Mouse (Mus musculus): ENCODE measurements around the gene Ift80.
"Not testable (repeated sequence)": the region's sequence is repeated elsewhere in the genome, so short reads cannot be mapped to it uniquely, and the experiment has no call there.

Ift80 gene

GRCm38 (mm10) chr3:68935498-68935897 lies 68.9 kb downstream of the Ift80 start:
- DNase-seq (ENCODE audit: low spot score in 2 of 2): no peak

- DNase-seq (ENCODE audit: low spot score in 2 of 2): no peak
Measured at GRCm38 (mm10) chr3:68934259-68934658, 70.1 kb downstream of the Ift80 start.

GRCm38 (mm10) chr3:68928619-68929018 lies 75.8 kb downstream of the Ift80 start:
- DNase-seq (ENCODE audit: low spot score in 2 of 2): no peak

GRCm38 (mm10) chr3:68907509-68907908 lies 96.9 kb downstream of the Ift80 start:
- no peak for DNase-seq (ENCODE audit: low spot score in 2 of 2)

DNA sequence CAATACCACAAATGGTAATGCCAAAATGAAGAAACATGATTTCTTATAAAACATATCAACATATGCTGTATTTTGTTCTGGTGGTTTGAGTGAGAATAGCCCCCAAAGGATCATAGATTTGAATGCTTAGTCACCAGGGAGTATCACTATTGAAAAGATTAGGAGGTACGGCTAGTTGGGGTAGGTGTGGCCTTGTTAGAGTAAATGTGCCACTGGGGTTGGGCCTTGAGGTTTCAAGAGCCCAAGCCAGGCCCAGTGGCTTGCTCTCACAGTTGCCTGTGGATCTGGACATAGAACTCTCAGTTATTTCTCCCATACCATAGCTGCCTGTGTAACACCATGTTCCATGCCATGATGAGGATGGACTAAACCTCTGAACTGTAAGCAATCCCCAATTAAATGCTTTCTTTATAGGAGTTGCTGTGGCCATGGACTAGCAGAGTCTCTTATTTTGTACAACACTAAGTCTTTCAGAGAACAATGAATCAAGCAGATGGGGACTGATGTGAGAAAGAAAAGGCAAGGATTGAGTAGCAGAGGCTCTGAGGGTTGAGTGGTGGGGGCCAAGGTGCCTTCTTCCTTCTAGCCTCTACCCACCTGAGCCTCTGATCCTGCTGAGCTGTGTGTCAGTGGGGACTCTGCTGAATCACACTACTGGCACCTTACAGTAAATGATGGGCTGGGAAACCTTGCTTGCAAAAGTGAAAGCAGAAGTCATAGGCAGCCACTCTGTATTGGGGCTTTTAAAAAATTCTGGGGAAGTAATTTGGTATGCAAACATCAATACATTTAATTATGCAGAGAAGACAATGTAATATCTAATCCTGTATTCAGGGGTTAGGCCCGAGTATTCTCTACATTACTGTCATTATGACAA lies 99.2 kb downstream of the Ift80 start:
- DNase-seq (ENCODE audit: low spot score in 2 of 2): no peak

GRCm38 (mm10) chr3:68902636-68903035 lies 101.7 kb downstream of the Ift80 start:
- not testable (repeated sequence) for DNase-seq (ENCODE audit: low spot score in 2 of 2)

DNA sequence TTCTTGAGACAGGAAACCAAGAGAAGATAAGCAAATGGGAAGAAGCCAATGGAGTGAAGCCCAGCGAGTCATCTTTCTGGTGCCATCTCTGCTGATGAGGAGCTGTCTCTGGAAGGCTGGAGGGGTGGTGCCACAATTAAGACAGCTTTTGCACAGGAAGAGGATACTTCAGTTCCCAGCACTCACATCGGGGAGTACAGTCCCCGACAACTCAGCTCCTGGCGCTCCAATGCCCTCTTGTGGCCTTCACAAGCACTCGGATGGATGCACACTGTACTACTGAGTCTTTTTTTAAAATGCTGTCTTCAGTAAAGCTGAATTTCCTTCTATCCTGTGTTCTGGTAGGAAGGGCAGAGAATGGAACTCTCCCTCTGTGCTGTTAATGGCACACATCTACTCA lies 107.2 kb downstream of the Ift80 start:
- no peak for DNase-seq (ENCODE audit: low spot score in 2 of 2)

DNA sequence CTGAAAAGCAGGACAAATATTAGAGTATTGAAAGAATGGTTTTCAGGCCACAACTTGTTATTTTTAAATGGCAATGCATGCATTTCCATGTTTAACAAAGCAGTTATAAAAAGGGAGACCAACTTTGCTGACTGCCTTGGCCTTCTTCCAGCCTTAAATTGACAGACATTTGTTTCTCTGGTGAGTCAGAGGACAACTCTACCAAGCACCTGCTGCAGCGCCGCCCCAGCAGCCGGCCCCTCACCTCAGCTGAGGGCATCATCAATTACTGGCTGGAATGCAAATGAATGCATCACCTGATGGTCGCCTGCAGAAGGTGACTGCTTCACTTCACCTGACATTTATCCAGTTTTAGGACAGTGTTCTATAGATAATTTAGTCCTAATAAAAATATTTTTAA lies 108.9 kb downstream of the Ift80 start:
- DNase-seq (ENCODE audit: low spot score in 2 of 2): no peak

DNA sequence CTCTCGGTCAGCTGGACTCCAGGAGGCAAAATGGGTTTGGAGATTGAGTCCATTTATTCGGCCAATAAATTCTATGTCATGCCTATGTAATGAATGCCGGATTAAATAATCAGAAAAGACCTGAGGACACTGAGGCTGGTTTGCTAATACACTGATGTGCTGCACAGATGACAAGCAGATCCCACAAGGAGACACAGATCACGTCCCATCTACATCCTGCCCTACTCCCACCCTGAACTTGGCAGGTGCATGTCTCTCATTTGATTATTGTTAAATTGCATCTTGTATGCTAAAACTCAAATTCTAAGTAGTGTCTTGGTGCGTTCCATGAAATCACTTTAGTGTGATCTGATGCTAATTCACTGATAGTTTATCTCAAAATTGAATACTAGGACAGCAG lies 117.5 kb downstream of the Ift80 start:
- DNase-seq (ENCODE audit: low spot score in 2 of 2): no peak

- no peak for DNase-seq (ENCODE audit: low spot score in 2 of 2)
Measured at GRCm38 (mm10) chr3:68874079-68874478, 130.3 kb downstream of the Ift80 start.

DNA sequence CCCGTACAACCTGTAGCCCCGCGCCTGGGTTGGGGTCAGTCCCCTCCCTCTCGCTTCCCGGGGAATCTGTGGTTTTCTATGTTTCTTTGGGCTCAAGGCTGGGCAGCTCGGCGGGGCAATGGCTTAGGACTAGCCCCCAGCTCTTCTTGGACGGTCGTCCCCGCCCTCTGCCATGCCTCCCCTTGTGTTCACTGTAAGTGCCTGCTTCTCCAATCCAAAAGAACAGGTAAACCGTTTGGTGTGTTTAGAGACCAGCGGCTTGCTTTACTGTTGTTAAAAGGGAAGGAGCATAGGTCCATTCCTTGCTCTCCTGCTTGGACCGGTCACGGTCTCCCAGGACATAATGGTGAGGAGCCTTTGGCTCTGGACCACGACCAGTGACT lies 133.8 kb downstream of the Ift80 start:
- no peak for DNase-seq (ENCODE audit: low spot score in 2 of 2)

- no peak for DNase-seq (ENCODE audit: low spot score in 2 of 2)
Measured at GRCm38 (mm10) chr3:68869691-68870567, 134.4 kb downstream of the Ift80 start.

DNA sequence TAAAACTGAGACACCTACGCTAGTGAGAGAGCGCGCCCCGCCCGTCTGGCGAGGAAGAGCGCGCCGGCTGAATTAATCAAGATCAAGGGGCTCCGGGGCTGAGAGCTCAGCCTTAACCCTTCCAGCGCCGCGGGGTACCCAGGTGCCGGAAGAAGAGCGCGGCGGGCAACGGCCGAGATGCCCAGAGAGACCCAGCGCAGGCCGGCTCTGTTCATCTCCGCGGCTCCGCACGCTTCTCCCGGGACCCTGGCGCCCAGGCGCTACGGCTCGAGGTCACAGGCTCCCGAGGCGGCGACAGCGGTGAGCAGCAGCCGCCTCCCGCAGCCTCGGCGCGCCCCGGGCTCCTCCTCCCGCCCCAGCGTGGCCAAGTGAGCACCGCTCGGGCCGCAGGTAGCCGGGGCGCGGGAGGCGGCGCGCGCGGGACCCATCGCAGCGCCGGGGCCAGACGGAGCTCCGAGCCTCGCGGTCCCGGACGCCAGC lies 135.1 kb downstream of the Ift80 start, which contains the start of gene 1110032F04Rik:
TSS of gene 1110032F04Rik (plus strand) at position 376 of the 480 bp plus-strand sequence.
- DNase-seq (ENCODE audit: low spot score in 2 of 2): no peak

GRCm38 (mm10) chr3:68852414-68852813 lies 152.0 kb downstream of the Ift80 start:
- DNase-seq (ENCODE audit: low spot score in 2 of 2): no peak

GRCm38 (mm10) chr3:68848323-68848722 lies 156.0 kb downstream of the Ift80 start:
- no peak for DNase-seq (ENCODE audit: low spot score in 2 of 2)

DNA sequence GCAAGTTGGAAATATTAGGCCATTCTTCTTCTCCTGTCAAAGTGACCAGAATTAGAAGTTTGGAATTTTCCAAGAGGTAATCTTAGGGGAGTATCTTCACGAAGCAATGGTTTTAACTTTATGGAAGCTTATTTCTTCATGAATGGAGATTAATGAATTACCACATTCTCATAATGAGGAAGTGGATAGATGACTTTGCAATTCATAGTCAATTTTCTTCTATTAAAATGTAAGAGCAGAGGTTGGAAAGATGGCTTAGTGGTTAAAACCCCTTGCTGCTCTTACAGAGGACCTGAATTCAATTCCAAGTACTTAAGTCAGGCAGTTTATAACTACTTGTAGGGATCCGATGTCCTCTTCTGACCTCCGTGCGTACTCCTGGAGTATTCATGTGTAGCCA lies 160.3 kb downstream of the Ift80 start:
- no peak for DNase-seq (ENCODE audit: low spot score in 2 of 2)
